In genomic region chr10:8890511-8890910, GRCm38 (mm10) we compare ENCODE assay signal across 22 mouse cellular contexts. TPM values are rescaled to one million over a fixed set of nuclear protein-coding genes. Genes with fewer than 3 reads are reported as not detected.
DNase-seq lines count a peak whose midpoint lies in the region; ATAC-seq and TF ChIP-seq lines count a peak whose summit lies in the region.
"Had no signal": no experiment of that assay in that cellular context is flagged by ENCODE, and none has a peak within 500 bp of the region (broad histone marks: within the 10 kb centered on the region; RNA-seq: fewer than 3 reads in every experiment).

No protein-coding gene starts in this region.

- no peak overlapping the region for H3K4me3 ChIP-seq in lung, postnatal 0 days (ENCODE audit: low read depth, low read length)
- no peak overlapping the region for H3K4me3 ChIP-seq in intestine, postnatal 0 days (ENCODE audit: low read depth, low read length)
- H3K4me3 ChIP-seq: embryonic facial prominence, embryonic 15.5 days; erythroblast, embryonic 14.5 days; forebrain, embryonic 10.5 days; heart, embryonic 10.5 days; hindbrain, embryonic 12.5 days had no signal

- H3K27ac ChIP-seq in lung, postnatal 0 days (ENCODE audit: low read length) = peak overlapping the region; percentile 47
- H3K27ac ChIP-seq in intestine, postnatal 0 days (ENCODE audit: low read depth, low read length) = no peak overlapping the region
- H3K27ac ChIP-seq: embryonic facial prominence, embryonic 15.5 days; forebrain, embryonic 10.5 days; heart, embryonic 10.5 days; hindbrain, embryonic 12.5 days had no signal

- DNase-seq in lung, postnatal 0 days (ENCODE audit: low spot score) = peak; percentile 84
- no peak for DNase-seq in lung, postnatal 10 days
- peak; percentile 40 for DNase-seq in 416B (ENCODE audit: low read depth)
- DNase-seq in yolk sac, embryonic 10.5 days (ENCODE audit: low spot score) = peak; percentile 69
- DNase-seq in thymus, postnatal 4 days = no peak
- DNase-seq: adrenal gland, adult 8-10 months; adrenal gland, postnatal 36 days; cerebellum, adult 2 months; cerebellum, postnatal 14 days; embryo, embryonic 11 days; gastrocnemius, postnatal 10 days; heart, adult 18-20 months; heart, postnatal 10 days; heart, postnatal 4 days had no signal

- no peak overlapping the region for H3K9ac ChIP-seq in lung, postnatal 0 days (replicated peaks; ENCODE audit: low read depth)
- no peak overlapping the region for H3K9ac ChIP-seq in intestine, postnatal 0 days (ENCODE audit: low read depth, low read length)
- H3K9ac ChIP-seq: embryonic facial prominence, embryonic 15.5 days; hindbrain, embryonic 12.5 days had no signal

- TF ChIP-seq CTCF in lung, postnatal 0 days (IDR thresholded peaks at IDR 0.05) = no peak
- TF ChIP-seq CTCF in intestine, postnatal 0 days (IDR thresholded peaks at IDR 0.05; ENCODE audit: low read depth) = no peak

- peak; percentile 81 for TF ChIP-seq EP300 in lung, postnatal 0 days (IDR thresholded peaks at IDR 0.05)

- ATAC-seq in lung, postnatal 0 days = peak; percentile 55
- ATAC-seq in intestine, postnatal 0 days = peak; percentile 49
- ATAC-seq in frontal cortex, adult (ENCODE audit: low TSS enrichment) = no peak
- ATAC-seq: forebrain, embryonic 14.5 days had no signal

- WGBS in lung, postnatal 0 days = 53% methylated on average over 4 of the region's 4 CpGs
- WGBS in intestine, postnatal 0 days = 34% methylated on average over 4 of the region's 4 CpGs

- no peaks in the 10 kb centered on the region for H3K36me3 ChIP-seq in lung, postnatal 0 days (ENCODE audit: insufficient read depth, low read length)
- H3K36me3 ChIP-seq in intestine, postnatal 0 days (ENCODE audit: control insufficient read depth, insufficient read depth) = no peaks in the 10 kb centered on the region
- H3K36me3 ChIP-seq: embryonic facial prominence, embryonic 15.5 days; forebrain, embryonic 10.5 days; heart, embryonic 10.5 days; hindbrain, embryonic 12.5 days had no signal

- no peaks in the 10 kb centered on the region for H3K27me3 ChIP-seq in lung, postnatal 0 days (replicated peaks; ENCODE audit: insufficient read depth, low read length)
- no peaks in the 10 kb centered on the region for H3K27me3 ChIP-seq in intestine, postnatal 0 days (replicated peaks; ENCODE audit: control insufficient read depth, insufficient read depth, low read length)
- H3K27me3 ChIP-seq: embryonic facial prominence, embryonic 15.5 days; hindbrain, embryonic 12.5 days had no signal

- H3K4me2 ChIP-seq in lung, postnatal 0 days (replicated peaks; ENCODE audit: low read depth, low read length) = no peak overlapping the region
- 0 out of 2 replicates have a peak overlapping the region, but pooled peaks have one; percentile 10 for H3K4me2 ChIP-seq in intestine, postnatal 0 days (replicated peaks; ENCODE audit: low read depth)
- H3K4me2 ChIP-seq: embryonic facial prominence, embryonic 15.5 days; hindbrain, embryonic 12.5 days had no signal

- H3K4me1 ChIP-seq in lung, postnatal 0 days (ENCODE audit: insufficient read depth, low read depth, low read length) = no peaks in the 10 kb centered on the region
- peaks cover 3% of the 10 kb centered on the region; the same call in 1 of the 2 replicates for H3K4me1 ChIP-seq in intestine, postnatal 0 days (replicated peaks; ENCODE audit: control insufficient read depth, insufficient read depth, low read length)

- no peaks in the 10 kb centered on the region for H3K9me3 ChIP-seq in lung, postnatal 0 days (ENCODE audit: low read length)
- no peaks in the 10 kb centered on the region for H3K9me3 ChIP-seq in intestine, postnatal 0 days (ENCODE audit: control insufficient read depth)
- H3K9me3 ChIP-seq: embryonic facial prominence, embryonic 15.5 days; forebrain, embryonic 10.5 days; heart, embryonic 10.5 days; hindbrain, embryonic 12.5 days had no signal

RNA-seq across cellular contexts. Expression of gene Sash1, which starts 4.6 kb away (rescaled TPM):
- polyA plus RNA-seq in lung, postnatal 0 days (2015; fragmentation: Nextera tagmentation; extraction: Ambion mirVana) = 10.1 and 13.5 TPM in 2 replicates
- 2.8 and 5.1 TPM in 2 replicates for polyA plus RNA-seq in intestine, postnatal 0 days (2015; fragmentation: Nextera tagmentation; extraction: Ambion mirVana)

Comparison
In these comparisons a context has a peak if more than half of its experiments do, and no peak if none do; other contexts are left out.
1. DNase-seq: peak in lung, postnatal 0 days (single experiment), 416B (single experiment) and yolk sac, embryonic 10.5 days (single experiment); none in lung, postnatal 10 days (single experiment) and thymus, postnatal 4 days (single experiment).